ENCODE assay signal across 8 mouse cellular contexts in genomic region chr17:36997033-36997735, GRCm38 (mm10). TPM values are rescaled to one million over a fixed set of nuclear protein-coding genes. Genes with fewer than 3 reads are reported as not detected.
DNase-seq lines count a peak whose midpoint lies in the region; ATAC-seq and TF ChIP-seq lines count a peak whose summit lies in the region.
"Had no signal": no experiment of that assay in that cellular context is flagged by ENCODE, and none has a peak within 500 bp of the region (broad histone marks: within the 10 kb centered on the region; RNA-seq: fewer than 3 reads in every experiment).

No protein-coding gene starts in this region.

- TF ChIP-seq CTCF in G1E (IDR thresholded peaks at IDR 0.05; ENCODE audit: low read depth, low read length) = peak; percentile 55; the same call in 1 of the 2 replicates

- H3K36me3 ChIP-seq in G1E (replicated peaks) = no peaks in the 10 kb centered on the region
- no peaks in the 10 kb centered on the region for H3K36me3 ChIP-seq in embryonic facial prominence, embryonic 14.5 days (ENCODE audit: control insufficient read depth, insufficient read depth, low read length)
- no peaks in the 10 kb centered on the region for H3K36me3 ChIP-seq in hindbrain, embryonic 13.5 days
- no peaks in the 10 kb centered on the region for H3K36me3 ChIP-seq in midbrain, embryonic 11.5 days (ENCODE audit: control insufficient read depth, insufficient read depth, low read length)
- H3K36me3 ChIP-seq: liver, embryonic 15.5 days had no signal

- H3K27ac ChIP-seq in embryonic facial prominence, embryonic 14.5 days (replicated peaks; ENCODE audit: low read depth, low read length) = no peak overlapping the region
- no peak overlapping the region for H3K27ac ChIP-seq in hindbrain, embryonic 13.5 days
- no peak overlapping the region for H3K27ac ChIP-seq in midbrain, embryonic 11.5 days (ENCODE audit: low read depth, low read length)
- H3K27ac ChIP-seq: liver, embryonic 15.5 days had no signal

- no peak overlapping the region for H3K9ac ChIP-seq in embryonic facial prominence, embryonic 14.5 days (ENCODE audit: low read depth, low read length)
- H3K9ac ChIP-seq in hindbrain, embryonic 13.5 days = no peak overlapping the region
- H3K9ac ChIP-seq in midbrain, embryonic 11.5 days (ENCODE audit: low read length) = no peak overlapping the region
- H3K9ac ChIP-seq: liver, embryonic 15.5 days had no signal

- peaks cover 3% of the 10 kb centered on the region; the same call in 1 of the 2 replicates for H3K27me3 ChIP-seq in G1E (ENCODE audit: insufficient read depth, low read length)
- H3K27me3 ChIP-seq in embryonic facial prominence, embryonic 14.5 days (replicated peaks; ENCODE audit: control insufficient read depth, insufficient read depth, low read length) = no peaks in the 10 kb centered on the region
- no peaks in the 10 kb centered on the region for H3K27me3 ChIP-seq in hindbrain, embryonic 13.5 days
- H3K27me3 ChIP-seq in midbrain, embryonic 11.5 days (ENCODE audit: control insufficient read depth, insufficient read depth, low read length) = no peaks in the 10 kb centered on the region

- no peak overlapping the region for H3K4me2 ChIP-seq in embryonic facial prominence, embryonic 14.5 days (ENCODE audit: low read depth, low read length)
- no peak overlapping the region for H3K4me2 ChIP-seq in hindbrain, embryonic 13.5 days
- no peak overlapping the region for H3K4me2 ChIP-seq in midbrain, embryonic 11.5 days
- H3K4me2 ChIP-seq: liver, embryonic 15.5 days had no signal

- DNase-seq in G1E (ENCODE audit: low spot score) = peak; percentile 11
- peak; percentile 85 to 88 for DNase-seq in adrenal gland, postnatal 36 days
- DNase-seq in embryonic facial prominence, embryonic 14.5 days (ENCODE audit: low spot score) = peak; percentile 84
- DNase-seq in layer of hippocampus, postnatal 25 days (ENCODE audit: extremely low spot score in 1 of 2, low spot score in 1 of 2) = peak; percentile 59 to 93
- DNase-seq in midbrain, embryonic 11.5 days (ENCODE audit: low spot score, missing footprints) = peak; percentile 99
- DNase-seq in spleen, postnatal 36 days (ENCODE audit: low spot score in 2 of 2) = peak; percentile 24 to 45

- H3K4me1 ChIP-seq in G1E (ENCODE audit: insufficient read depth, low read depth, low read length) = no peaks in the 10 kb centered on the region; the same call in 1 of the 2 replicates
- H3K4me1 ChIP-seq in embryonic facial prominence, embryonic 14.5 days (ENCODE audit: control insufficient read depth, insufficient read depth, low read length) = no peaks in the 10 kb centered on the region
- no peaks in the 10 kb centered on the region for H3K4me1 ChIP-seq in hindbrain, embryonic 13.5 days (replicated peaks)
- no peaks in the 10 kb centered on the region for H3K4me1 ChIP-seq in midbrain, embryonic 11.5 days (ENCODE audit: control insufficient read depth, insufficient read depth, low read length)
- H3K4me1 ChIP-seq: liver, embryonic 15.5 days had no signal

- ATAC-seq in G1E (ENCODE audit: extremely low read depth, insufficient number of reproducible peaks, low FRiP score, poor library complexity, severe bottlenecking) = no peak
- ATAC-seq in embryonic facial prominence, embryonic 14.5 days (ENCODE audit: low read depth) = peak; percentile 60
- peak; percentile 65; the same call in 1 of the 2 replicates for ATAC-seq in hindbrain, embryonic 13.5 days (ENCODE audit: low FRiP score)
- ATAC-seq in midbrain, embryonic 11.5 days (ENCODE audit: low FRiP score) = peak; percentile 73; the same call in 1 of the 2 replicates

- WGBS in embryonic facial prominence, embryonic 14.5 days = 25% methylated on average over 7 of the region's 7 CpGs
- 35% methylated on average over 7 of the region's 7 CpGs for WGBS in hindbrain, embryonic 13.5 days
- WGBS in midbrain, embryonic 11.5 days = 31% methylated on average over 7 of the region's 7 CpGs

- no peaks in the 10 kb centered on the region for H3K9me3 ChIP-seq in G1E (replicated peaks)
- H3K9me3 ChIP-seq in embryonic facial prominence, embryonic 14.5 days (ENCODE audit: control insufficient read depth, low read length) = no peaks in the 10 kb centered on the region
- H3K9me3 ChIP-seq in hindbrain, embryonic 13.5 days = no peaks in the 10 kb centered on the region
- no peaks in the 10 kb centered on the region for H3K9me3 ChIP-seq in midbrain, embryonic 11.5 days (ENCODE audit: control insufficient read depth, low read length)
- H3K9me3 ChIP-seq: liver, embryonic 15.5 days had no signal

- H3K4me3 ChIP-seq in G1E (ENCODE audit: low read depth, low read length) = no peak overlapping the region
- no peak overlapping the region for H3K4me3 ChIP-seq in embryonic facial prominence, embryonic 14.5 days (ENCODE audit: low read depth, low read length)
- no peak overlapping the region for H3K4me3 ChIP-seq in hindbrain, embryonic 13.5 days
- H3K4me3 ChIP-seq in midbrain, embryonic 11.5 days (ENCODE audit: low read depth, low read length) = no peak overlapping the region
- H3K4me3 ChIP-seq: liver, embryonic 15.5 days had no signal

RNA-seq across cellular contexts. Expression of gene Zfp57, which starts 3.8 kb away (rescaled TPM):
- not detected in 2 replicates for total RNA-seq in G1E (2014; fragmentation: Nextera tagmentation)
- total RNA-seq in G1E (2017) = 0.35 and 0.44 TPM in 2 replicates
- polyA plus RNA-seq in G1E (2012) = not detected in 2 replicates
- 1 to 10 TPM; 1.5 to 3.3 TPM for total RNA-seq in adrenal gland, postnatal 36 days (2021)
- polyA plus RNA-seq in embryonic facial prominence, embryonic 14.5 days (2014; fragmentation: Nextera tagmentation; extraction: Ambion mirVana) = 45.5 and 64.8 TPM in 2 replicates
- polyA plus RNA-seq in hindbrain, embryonic 13.5 days (2015; fragmentation: Nextera tagmentation; extraction: Ambion mirVana) = 270 and 287 TPM in 2 replicates
- total RNA-seq in layer of hippocampus, postnatal 25 days (2021) = 10 to 100 TPM; 14.5 to 21.7 TPM
- polyA plus RNA-seq in midbrain, embryonic 11.5 days (2014; fragmentation: Nextera tagmentation; extraction: Ambion mirVana) = 89.9 and 102 TPM in 2 replicates

RNA-seq across cellular contexts. Expression of gene H2-M5, which starts 7.8 kb away (rescaled TPM):
- total RNA-seq in G1E (2014; fragmentation: Nextera tagmentation) (not detected in 2 replicates), G1E (2017) (0.11 TPM in 1 of 2 replicates, not detected in the other)
- polyA plus RNA-seq in G1E (2012) = not detected in 2 replicates
- total RNA-seq in adrenal gland, postnatal 36 days (2021) = not detected
- polyA plus RNA-seq in embryonic facial prominence, embryonic 14.5 days (2014; fragmentation: Nextera tagmentation; extraction: Ambion mirVana) = 0.21 and 0.22 TPM in 2 replicates
- polyA plus RNA-seq in hindbrain, embryonic 13.5 days (2015; fragmentation: Nextera tagmentation; extraction: Ambion mirVana) = 2.7 and 2.8 TPM in 2 replicates
- total RNA-seq in layer of hippocampus, postnatal 25 days (2021) = 1 to 10 TPM; 1.2 TPM
- 0.41 and 0.67 TPM in 2 replicates for polyA plus RNA-seq in midbrain, embryonic 11.5 days (2014; fragmentation: Nextera tagmentation; extraction: Ambion mirVana)
- polyA plus RNA-seq: liver, embryonic 15.5 days had no signal

RNA-seq across cellular contexts. Expression of gene 2410137M14Rik, which starts 16.1 kb away (rescaled TPM):
- total RNA-seq in G1E (2014; fragmentation: Nextera tagmentation) (not detected in 2 replicates), G1E (2017) (0.16 TPM in 1 of 2 replicates, not detected in the other)
- not detected in 2 replicates for polyA plus RNA-seq in G1E (2012)
- total RNA-seq in adrenal gland, postnatal 36 days (2021) = not detected
- polyA plus RNA-seq in embryonic facial prominence, embryonic 14.5 days (2014; fragmentation: Nextera tagmentation; extraction: Ambion mirVana) = not detected in 2 replicates
- polyA plus RNA-seq in hindbrain, embryonic 13.5 days (2015; fragmentation: Nextera tagmentation; extraction: Ambion mirVana) = 0.47 TPM in 1 of 2 replicates, not detected in the other
- under 1 TPM in 1 of 2 experiments, not detected in 1; 0.32 TPM for total RNA-seq in layer of hippocampus, postnatal 25 days (2021)
- polyA plus RNA-seq in midbrain, embryonic 11.5 days (2014; fragmentation: Nextera tagmentation; extraction: Ambion mirVana) = 0.39 TPM in 1 of 2 replicates, not detected in the other
- polyA plus RNA-seq: liver, embryonic 15.5 days had no signal

RNA-seq across cellular contexts. Expression of gene Mog, which starts 26.0 kb away (rescaled TPM):
- total RNA-seq in G1E (2014; fragmentation: Nextera tagmentation) = not detected in 2 replicates
- 0.05 TPM in 1 of 2 replicates, not detected in the other for total RNA-seq in G1E (2017)
- not detected in 2 replicates for polyA plus RNA-seq in G1E (2012)
- not detected for total RNA-seq in adrenal gland, postnatal 36 days (2021)
- 0.12 and 0.22 TPM in 2 replicates for polyA plus RNA-seq in embryonic facial prominence, embryonic 14.5 days (2014; fragmentation: Nextera tagmentation; extraction: Ambion mirVana)
- polyA plus RNA-seq in hindbrain, embryonic 13.5 days (2015; fragmentation: Nextera tagmentation; extraction: Ambion mirVana) = 1.3 and 2.1 TPM in 2 replicates
- 100 to 1,000 TPM in 1 of 2 experiments, 10 to 100 TPM in 1; 96.8 to 121 TPM for total RNA-seq in layer of hippocampus, postnatal 25 days (2021)
- polyA plus RNA-seq in midbrain, embryonic 11.5 days (2014; fragmentation: Nextera tagmentation; extraction: Ambion mirVana) = 0.18 and 0.42 TPM in 2 replicates
- polyA plus RNA-seq: liver, embryonic 15.5 days had no signal

RNA-seq across cellular contexts. Expression of gene Znrd1as, which starts 38.8 kb away (rescaled TPM):
- total RNA-seq in G1E (2014; fragmentation: Nextera tagmentation) (17.3 and 18.0 TPM in 2 replicates), G1E (2017) (23.3 and 35.1 TPM in 2 replicates)
- polyA plus RNA-seq in G1E (2012) = 0.77 and 0.95 TPM in 2 replicates
- total RNA-seq in adrenal gland, postnatal 36 days (2021) = 10 to 100 TPM in 1 of 2 experiments, 1 to 10 TPM in 1; 9.0 to 13.6 TPM
- 5.9 and 6.1 TPM in 2 replicates for polyA plus RNA-seq in embryonic facial prominence, embryonic 14.5 days (2014; fragmentation: Nextera tagmentation; extraction: Ambion mirVana)
- polyA plus RNA-seq in hindbrain, embryonic 13.5 days (2015; fragmentation: Nextera tagmentation; extraction: Ambion mirVana) = 5.7 and 6.3 TPM in 2 replicates
- total RNA-seq in layer of hippocampus, postnatal 25 days (2021) = 1 to 10 TPM; 5.6 to 7.1 TPM
- polyA plus RNA-seq in midbrain, embryonic 11.5 days (2014; fragmentation: Nextera tagmentation; extraction: Ambion mirVana) = 8.5 and 9.4 TPM in 2 replicates

Comparison
In these comparisons a context has a peak if more than half of its experiments do, and no peak if none do; other contexts are left out.
1. DNase-seq: peak in every context shown above with its lines; median percentile 99 in midbrain, embryonic 11.5 days; 86 in adrenal gland, postnatal 36 days; 84 in embryonic facial prominence, embryonic 14.5 days; 76 in layer of hippocampus, postnatal 25 days; 34 in spleen, postnatal 36 days; 11 in G1E.
2. RNA of gene Zfp57, which starts 3.8 kb away (polyA plus RNA-seq): 270 to 287 TPM in hindbrain, embryonic 13.5 days, 89.9 to 102 TPM in midbrain, embryonic 11.5 days and 45.5 to 64.8 TPM in embryonic facial prominence, embryonic 14.5 days; not detected in G1E; every median in the first group is over 10 times any median in the second.